Mouse (Mus musculus) adrenal gland, postnatal 36 days (tissue): ENCODE measurements around the gene Zfp612. TPM values are rescaled to one million over a fixed set of nuclear protein-coding genes. Genes with fewer than 3 reads are reported as not detected.

Experiments used
- DNase-seq, 2 experiments: peaks; one replicate each; pipeline ENCODE4 v3.0.0; 2021; ENCODE audit warnings: mixed read lengths in 1 of 2
- long read RNA-seq, 2 experiments: library from polyadenylated mRNA; stranded (forward); transcript quantifications; one replicate each; pipeline ENCODE4 v2.0.0; 2021; ENCODE audit warnings: borderline sequencing depth in 2 of 2
- total RNA-seq, 2 experiments: library from RNA; stranded (reverse); gene quantifications; 2 replicates each; pipeline ENCODE4 v1.2.3; 2021

Zfp612 gene
- 1 to 10 TPM; 6.3 to 8.9 TPM for total RNA-seq
- long read RNA-seq, experiment 1, full-length matches to known transcripts = 14 of 18 reads
- long read RNA-seq, experiment 1, partial matches to known transcripts = 0 of 18 reads
- long read RNA-seq, experiment 1, other reads (novel, unspliced or antisense) = 4 of 18 reads
- long read RNA-seq, experiment 2, full-length matches to known transcripts = 3 of 4 reads
- long read RNA-seq, experiment 2, partial matches to known transcripts = 0 of 4 reads
- long read RNA-seq, experiment 2, other reads (novel, unspliced or antisense) = 1 of 4 reads

- DNase-seq = peak; percentile 75 to 84
Observed at GRCm38 (mm10) chr8:110079282-110080221, at the start of gene Zfp612. TSS of gene Zfp612 (plus strand) at chr8:110079746.

DNA sequence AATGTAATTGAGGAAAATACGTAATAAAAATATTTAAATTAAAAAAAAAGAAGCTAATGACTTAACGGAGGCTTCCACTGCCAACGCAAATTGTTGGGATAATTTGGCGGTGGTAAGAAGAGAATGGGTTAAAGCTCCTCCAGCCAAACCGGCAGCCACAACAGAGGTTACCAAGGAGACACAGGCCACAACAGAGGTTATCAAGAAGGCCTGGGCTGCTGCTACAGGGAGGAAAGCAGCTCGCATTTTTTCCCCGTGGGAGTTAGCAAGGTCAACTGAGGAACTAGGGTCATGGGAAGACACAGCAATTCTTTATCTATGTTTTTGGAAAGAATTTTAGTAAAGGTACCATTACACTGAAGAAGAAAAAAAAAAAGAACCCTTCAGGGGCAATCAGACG lies 45.8 kb upstream of the Zfp612 start:
- peak in 1 of 2 experiments; percentile 3 for DNase-seq

DNA sequence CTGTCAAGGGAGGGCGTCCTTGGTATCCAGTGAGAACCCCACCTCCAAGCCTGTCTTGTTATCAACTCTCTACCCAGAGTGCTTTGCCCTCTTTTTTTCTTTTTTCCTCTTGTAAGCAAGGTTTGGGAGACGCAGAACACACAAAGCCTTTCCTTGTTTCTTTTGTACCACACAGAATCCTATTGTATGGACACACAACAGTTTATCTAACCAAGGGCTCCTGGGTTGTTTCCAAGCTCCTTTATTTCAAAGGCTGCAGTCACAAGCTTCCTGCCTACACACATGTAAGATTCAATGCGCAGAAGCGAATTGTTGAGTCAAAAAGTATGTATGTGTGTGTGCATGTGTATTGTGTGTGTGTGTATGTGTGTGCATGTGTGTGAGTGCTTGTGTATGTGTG lies 45.2 kb upstream of the Zfp612 start:
- no peak for DNase-seq

- DNase-seq = no peak
Observed at GRCm38 (mm10) chr8:110036156-110036555, 43.4 kb upstream of the Zfp612 start.

GRCm38 (mm10) chr8:110039216-110039615 lies 40.3 kb upstream of the Zfp612 start:
- no peak for DNase-seq

DNA sequence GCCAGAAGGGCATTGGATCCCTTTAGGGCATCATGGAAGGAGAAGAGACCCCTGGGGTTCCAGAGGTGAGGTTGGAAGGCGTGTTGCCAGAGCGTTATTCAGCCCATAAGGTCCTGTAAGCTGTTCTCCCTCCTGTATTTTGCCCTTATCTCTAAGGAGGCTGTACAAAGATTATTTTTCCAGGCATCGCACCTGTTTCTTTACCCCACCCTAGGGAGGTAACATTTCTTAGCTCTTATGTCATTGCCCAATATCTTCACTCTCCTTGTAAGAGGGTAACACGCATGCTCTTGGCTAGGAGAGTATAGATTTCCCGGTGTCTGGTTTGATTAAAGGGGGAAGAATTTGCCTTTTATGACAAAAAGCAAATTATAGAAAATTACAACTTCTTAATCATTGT lies 39.9 kb upstream of the Zfp612 start, which contains the start of gene Chst4:
Chst4 (minus strand) TSS at position 82 of the 400 bp plus-strand sequence.
- no peak for DNase-seq

DNA sequence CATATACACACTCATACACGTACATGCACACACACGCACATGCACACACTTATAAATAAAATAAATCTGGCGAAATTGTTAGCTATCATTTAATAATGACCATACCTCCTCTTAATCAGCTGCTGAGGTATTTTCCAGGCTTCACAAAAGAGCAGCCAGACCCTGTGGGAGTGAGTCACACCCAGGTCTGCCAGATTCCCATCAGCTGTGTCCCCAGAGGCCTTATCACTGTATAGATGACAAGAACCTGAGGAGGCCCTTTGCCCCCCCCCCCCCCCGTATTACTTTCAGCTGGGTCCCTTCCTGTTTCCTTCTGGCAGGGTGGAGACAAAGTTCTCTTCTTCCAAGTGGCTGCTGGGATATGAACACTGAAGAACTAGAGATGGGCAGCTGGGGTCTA lies 39.0 kb upstream of the Zfp612 start:
- no peak for DNase-seq

DNA sequence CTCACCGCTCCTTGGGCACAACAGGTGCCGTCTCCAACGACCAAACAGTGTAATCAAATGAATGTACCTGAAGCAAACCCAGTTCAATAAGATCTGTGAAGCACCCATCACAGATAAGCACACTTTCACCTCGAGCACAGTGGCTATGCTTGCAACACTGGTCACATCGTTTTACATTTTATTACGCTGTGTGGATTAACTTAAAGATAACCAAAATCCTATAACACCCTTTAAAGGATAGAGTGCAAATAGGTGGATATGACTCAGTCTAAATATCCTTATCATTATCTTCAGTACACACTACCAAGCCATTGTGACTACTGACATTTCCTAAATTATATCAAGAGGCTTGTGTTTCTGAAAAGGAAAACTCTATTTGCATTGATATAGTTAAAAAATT lies 28.3 kb upstream of the Zfp612 start:
- no peak for DNase-seq

GRCm38 (mm10) chr8:110058207-110058606 lies 21.3 kb upstream of the Zfp612 start:
- no peak for DNase-seq

DNA sequence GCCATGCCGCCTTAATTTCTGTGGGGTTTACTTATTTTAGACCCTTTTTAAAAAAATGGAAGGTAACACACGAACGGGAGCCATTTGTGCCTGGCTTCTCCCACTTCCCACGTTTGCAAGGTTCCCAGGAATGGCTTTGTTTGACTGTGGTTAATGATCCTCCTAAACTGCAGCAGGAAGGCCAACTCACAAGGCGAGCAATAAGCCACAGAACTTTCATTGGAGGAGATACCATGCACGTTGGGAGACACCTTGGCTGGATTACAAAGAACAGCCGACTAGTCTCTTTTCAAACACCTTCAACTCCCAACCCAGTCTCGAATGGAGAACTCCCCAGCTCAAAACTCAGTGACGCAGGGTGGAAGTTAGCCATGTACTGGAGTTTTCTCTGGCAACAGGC lies 15.4 kb upstream of the Zfp612 start:
- DNase-seq = no peak

DNA sequence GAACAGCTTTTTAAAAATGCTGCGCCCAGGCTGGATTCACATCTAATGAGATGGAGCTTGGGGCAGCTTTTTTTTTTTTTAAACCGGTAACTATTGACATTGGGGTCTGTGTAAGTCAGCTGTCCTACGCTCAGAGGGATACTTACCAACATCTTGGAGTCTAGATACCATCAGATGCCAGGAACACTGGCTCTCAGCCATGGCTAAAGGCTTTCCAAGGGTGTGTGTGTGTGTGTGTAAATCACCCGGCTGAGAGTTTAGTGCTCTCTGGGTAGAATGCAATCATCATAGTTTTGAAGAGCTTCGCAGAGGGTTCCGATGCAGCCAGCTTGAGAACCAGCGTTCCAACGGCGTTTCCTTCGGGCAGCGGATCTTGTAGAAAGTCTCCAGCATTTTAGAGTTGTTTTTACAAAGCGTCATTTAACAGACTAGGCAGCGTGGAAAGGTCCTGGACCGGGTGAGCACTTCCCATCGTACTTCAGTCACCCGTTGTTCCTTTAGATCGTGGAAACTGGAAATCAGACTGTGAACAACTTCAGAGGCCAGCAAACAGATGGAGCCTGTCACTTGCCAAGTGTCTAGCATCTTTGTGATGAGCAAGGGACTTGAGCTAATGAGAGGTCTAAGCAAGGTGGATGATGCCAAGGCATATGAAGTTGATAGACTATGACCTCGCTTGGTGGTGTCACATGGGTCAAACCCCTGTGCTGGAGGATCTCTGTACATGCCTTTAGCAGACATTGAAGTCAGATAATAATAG lies 14.8 kb upstream of the Zfp612 start:
- DNase-seq = no peak

- no peak for DNase-seq
Observed at GRCm38 (mm10) chr8:110065676-110066075, 13.9 kb upstream of the Zfp612 start.

GRCm38 (mm10) chr8:110069706-110070105 lies 9.8 kb upstream of the Zfp612 start:
- DNase-seq = peak in 1 of 2 experiments; percentile 27

DNA sequence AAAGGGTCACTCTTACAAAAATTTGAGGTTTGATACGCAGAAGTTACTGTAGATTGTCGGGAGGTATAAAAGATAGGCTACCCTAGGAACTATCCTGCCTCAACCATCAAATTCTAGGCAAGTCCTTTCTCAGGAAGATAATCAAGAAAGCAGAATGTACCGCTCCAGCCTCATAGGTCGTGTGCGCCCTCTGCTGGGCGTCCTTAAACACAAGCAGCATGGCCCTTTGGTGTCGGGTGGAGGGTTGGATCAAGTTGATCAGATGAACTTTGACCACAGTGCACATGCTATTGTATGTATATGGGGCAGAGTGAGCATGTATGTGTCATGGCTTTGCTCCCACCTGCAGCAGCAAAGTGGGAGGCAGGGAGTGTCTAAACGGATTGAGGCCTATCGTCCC lies 7.9 kb upstream of the Zfp612 start:
- DNase-seq = peak; percentile 63 to 75

GRCm38 (mm10) chr8:110074496-110074895 lies 5.0 kb upstream of the Zfp612 start:
- DNase-seq = no peak

DNA sequence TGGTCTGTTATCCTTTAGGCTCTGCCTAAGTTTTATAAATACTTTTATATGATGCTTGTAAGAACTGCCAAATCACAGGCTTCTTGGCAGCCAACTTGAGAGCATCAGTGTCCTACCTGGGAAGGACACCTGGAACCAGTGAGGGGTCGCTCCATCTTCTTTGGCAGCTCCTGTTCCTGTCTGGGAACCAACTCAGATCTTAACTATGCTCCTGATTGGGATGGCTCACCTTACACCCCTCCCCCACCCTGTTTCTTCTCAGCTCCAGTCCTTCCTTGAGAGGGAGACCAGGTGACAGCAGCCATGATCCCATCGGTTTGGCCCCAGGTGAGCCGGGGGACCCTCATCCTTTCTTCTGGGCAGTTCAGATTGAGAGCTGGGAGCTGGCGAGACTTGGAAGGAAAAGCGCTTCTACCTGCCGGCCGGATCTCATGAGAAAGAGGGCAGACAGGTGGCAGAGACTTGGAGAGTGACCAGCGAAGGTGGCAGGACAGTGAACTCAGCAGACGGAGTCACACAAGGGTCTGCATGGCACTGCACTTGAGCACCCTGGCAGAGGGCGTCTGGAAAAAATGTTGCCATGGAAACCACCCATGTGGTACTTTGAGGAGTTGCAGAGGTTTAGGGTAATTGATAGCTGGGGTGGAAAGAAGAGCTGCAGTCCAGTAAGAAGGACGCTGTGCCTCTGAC lies 3.0 kb downstream of the Zfp612 start:
- DNase-seq = no peak

DNA sequence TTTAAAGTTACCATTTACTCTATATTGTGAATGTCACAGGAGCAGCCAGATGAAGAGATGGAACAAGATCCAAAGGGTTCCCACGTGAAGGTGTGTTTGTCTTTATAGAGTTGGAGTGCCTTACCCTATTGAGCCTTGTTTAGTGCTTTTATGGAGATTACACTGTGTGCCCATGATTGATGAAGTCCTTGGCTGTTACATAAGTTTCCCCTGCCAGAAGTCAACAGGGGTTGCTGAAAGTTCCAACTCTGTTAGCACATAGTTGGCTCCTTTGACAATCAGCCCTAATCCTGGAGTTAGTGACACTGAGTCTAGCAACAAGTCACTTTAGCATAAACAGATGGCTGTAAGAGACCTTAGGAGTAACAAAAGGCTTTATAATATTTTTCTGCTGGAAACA lies 12.3 kb downstream of the Zfp612 start:
- no peak for DNase-seq

DNA sequence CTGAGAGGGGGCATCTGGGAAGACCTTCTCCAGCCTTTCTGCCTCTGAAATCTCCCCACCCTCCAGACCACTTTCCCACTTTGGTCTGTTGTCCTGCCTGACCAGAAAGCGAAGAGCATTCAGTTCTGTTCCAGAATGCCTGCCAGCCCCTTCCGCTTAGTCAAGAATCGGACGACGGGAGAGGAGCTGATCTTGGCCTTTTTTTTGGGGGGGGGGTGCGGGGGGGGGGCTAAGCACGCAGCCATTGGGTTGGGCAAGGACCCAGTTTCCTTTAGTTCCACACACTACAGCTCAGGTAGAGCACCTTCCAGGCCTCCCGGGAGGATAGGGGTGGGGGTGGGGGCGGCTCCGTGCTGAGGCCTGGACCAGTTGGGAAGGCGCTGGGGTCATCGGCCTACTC lies 21.4 kb downstream of the Zfp612 start, which contains the start of gene Gm21964:
Gm21964 (plus strand) TSS at position 301 of the 400 bp plus-strand sequence.
- DNase-seq = no peak

- DNase-seq = no peak
Observed at GRCm38 (mm10) chr8:110101676-110102075, 22.1 kb downstream of the Zfp612 start.

GRCm38 (mm10) chr8:110102653-110103052 lies 23.1 kb downstream of the Zfp612 start, which contains the start of gene Gm17720:
TSS of gene Gm17720 (minus strand) at chr8:110102753.
- no peak for DNase-seq

- peak; percentile 35 to 54 for DNase-seq
Observed at GRCm38 (mm10) chr8:110119715-110120114, 40.2 kb downstream of the Zfp612 start.

- peak; percentile 80 to 87 for DNase-seq
Observed at GRCm38 (mm10) chr8:110130537-110130936, 51.0 kb downstream of the Zfp612 start.
